Mouse (Mus musculus) frontal cortex, postnatal 25 days (tissue): ENCODE measurements around the gene Gm15140.
"Not testable (repeated sequence)": the region's sequence is repeated elsewhere in the genome, so short reads cannot be mapped to it uniquely, and the experiment has no call there.

Source experiments
- DNase-seq, 2 experiments: peaks; one replicate each; pipeline ENCODE4 v3.0.0; 2022; ENCODE audit warnings: low spot score in 2 of 2

Gene Gm15140

DNA sequence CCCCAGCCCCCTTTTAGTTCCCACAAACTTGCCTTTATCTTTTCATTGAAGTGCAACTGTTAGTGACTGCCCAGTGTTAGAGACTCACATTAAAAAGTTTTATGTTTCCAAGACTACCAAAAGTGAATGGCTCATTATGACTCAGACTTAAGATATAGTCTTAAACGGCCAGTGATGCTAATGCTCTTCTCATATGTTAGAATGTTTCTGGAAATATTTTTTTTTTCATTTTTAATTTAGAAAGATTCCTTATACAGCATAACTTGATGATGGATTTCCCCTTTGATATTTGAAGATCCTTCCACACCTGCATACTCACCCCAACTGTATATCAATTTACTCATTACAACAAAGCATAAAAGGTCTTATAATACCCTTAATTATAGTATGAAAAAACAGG is at the start of gene Gm15140:
Gene Gm15140, minus strand, starts transcription at position 101 of the 400 bp plus-strand sequence.
- DNase-seq = not testable (repeated sequence)
